Mouse (Mus musculus): ENCODE measurements around the gene Jun. TPM values are rescaled to one million over a fixed set of nuclear protein-coding genes. Genes with fewer than 3 reads are reported as not detected.

Gene Jun
- total RNA-seq, 1 experiment = 16.6 TPM

DNA sequence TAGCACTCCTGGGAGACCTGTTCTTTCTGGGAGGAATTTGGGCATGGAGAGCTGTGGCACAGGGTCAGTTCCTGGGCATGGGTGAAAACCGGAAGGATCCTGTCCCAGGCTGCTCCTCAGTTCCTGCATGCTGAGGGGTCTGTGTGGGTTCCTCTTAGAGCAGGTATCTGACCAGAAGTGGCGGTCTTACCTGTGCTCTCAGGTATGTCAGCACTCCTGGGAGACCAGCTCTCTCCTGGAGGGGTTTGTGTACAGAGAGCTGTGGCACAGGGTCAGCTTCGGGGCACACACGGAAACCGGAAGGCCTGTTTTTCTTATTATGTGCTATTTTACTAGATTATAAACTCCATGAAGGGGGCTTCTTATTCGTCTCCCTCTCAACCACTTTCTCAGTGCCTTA, 7.3 kb downstream of the Jun start:
- TF ChIP-seq MAFK (IDR thresholded peaks at IDR 0.05; ENCODE audit: insufficient read depth, low read depth, low read length) (no peak), HCFC1 (IDR thresholded peaks at IDR 0.05; ENCODE audit: borderline replicate concordance, insufficient read depth, low read length) (no peak), CHD2 (IDR thresholded peaks at IDR 0.05; ENCODE audit: low read depth, low read length) (no peak)
- Histone ChIP-seq H3K9me3 (ENCODE audit: control insufficient read depth, insufficient read depth, low read depth, low read length) (no peaks in the 10 kb centered on the region), H3K9ac (ENCODE audit: insufficient read depth, low read depth, low read length, poor library complexity, severe bottlenecking) (no peak overlapping the region), H3K36me3 (ENCODE audit: control insufficient read depth, insufficient read depth, low read length, poor library complexity, severe bottlenecking) (no peaks in the 10 kb centered on the region), H3K4me3 (ENCODE audit: insufficient read depth in 1 of 2, low read depth in 1 of 2, low read length in 2 of 2, poor library complexity in 1 of 2, severe bottlenecking in 1 of 2) (no peak overlapping the region), H3K27ac (ENCODE audit: insufficient read depth, low read depth, low read length, poor library complexity, severe bottlenecking) (0 out of 2 replicates have a peak overlapping the region, but pooled peaks have one; percentile 36), H3K4me1 (ENCODE audit: control insufficient read depth in 2 of 2, insufficient read depth in 2 of 2, low read length in 2 of 2, poor library complexity in 1 of 2) (no peaks in the 10 kb centered on the region)
- in situ Hi-C loops (cut with MboI; ENCODE audit: low sequenced_read_pairs in 2 of 2, unreplicated experiment in 2 of 2) = no loop called here
- DNase-seq (ENCODE audit: low read depth, low spot score) = no peak

DNA sequence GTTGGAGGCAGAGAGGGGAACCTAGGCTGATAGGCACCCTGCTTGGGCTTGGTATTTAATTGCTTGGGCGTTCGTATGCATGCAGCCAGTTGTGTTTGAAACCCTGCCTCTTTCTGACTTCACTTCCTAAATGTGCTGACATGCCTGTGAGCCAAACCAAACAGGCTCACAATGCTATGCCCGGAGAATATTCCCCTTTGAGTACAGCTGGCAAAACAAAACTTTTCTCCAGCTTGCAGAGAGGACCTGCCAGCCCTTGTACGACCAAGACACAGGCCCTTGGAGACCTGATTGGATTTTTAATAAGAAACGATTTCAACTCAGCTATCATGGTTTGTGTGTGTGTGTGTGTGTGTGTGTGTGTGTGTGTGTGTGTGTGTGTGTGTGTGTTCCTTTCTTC, 14.0 kb downstream of the Jun start:
- Histone ChIP-seq H3K9me3 (ENCODE audit: control insufficient read depth, insufficient read depth, low read depth, low read length) (no peaks in the 10 kb centered on the region), H3K27ac (ENCODE audit: insufficient read depth, low read depth, low read length, poor library complexity, severe bottlenecking) (no peak overlapping the region), H3K9ac (ENCODE audit: insufficient read depth, low read depth, low read length, poor library complexity, severe bottlenecking) (no peak overlapping the region), H3K4me1 (ENCODE audit: control insufficient read depth in 2 of 2, insufficient read depth in 2 of 2, low read length in 2 of 2, poor library complexity in 1 of 2) (no peaks in the 10 kb centered on the region), H3K4me3 (ENCODE audit: insufficient read depth in 1 of 2, low read depth in 1 of 2, low read length in 2 of 2, poor library complexity in 1 of 2, severe bottlenecking in 1 of 2) (no peak overlapping the region), H3K36me3 (ENCODE audit: control insufficient read depth, insufficient read depth, low read length, poor library complexity, severe bottlenecking) (no peaks in the 10 kb centered on the region)
- in situ Hi-C loops (cut with MboI; ENCODE audit: low sequenced_read_pairs in 2 of 2, unreplicated experiment in 2 of 2) = no loop called here
- TF ChIP-seq MAFK (IDR thresholded peaks at IDR 0.05; ENCODE audit: insufficient read depth, low read depth, low read length) = no peak
- no peak for DNase-seq (ENCODE audit: low read depth, low spot score)

DNA sequence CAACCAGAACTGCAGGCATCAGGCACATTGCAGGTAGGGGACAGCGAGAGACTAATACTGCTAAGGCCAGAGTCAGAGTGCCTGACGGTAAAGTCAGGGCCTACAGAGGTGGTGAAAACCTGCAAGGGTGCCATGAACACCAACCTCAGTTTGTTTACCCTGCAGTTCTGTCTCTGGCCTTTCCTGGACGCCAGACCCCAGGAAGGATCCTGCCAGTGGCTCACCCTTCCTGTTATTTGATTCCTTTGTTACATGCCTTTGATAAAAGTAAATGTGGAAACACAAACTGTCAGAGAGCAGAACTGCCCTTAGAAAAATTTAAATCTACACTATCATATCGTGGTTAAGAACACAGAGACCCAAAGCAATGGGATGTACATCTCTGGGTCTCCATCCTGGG, 20.9 kb downstream of the Jun start:
- Histone ChIP-seq H3K36me3 (ENCODE audit: control insufficient read depth, insufficient read depth, low read length, poor library complexity, severe bottlenecking) (no peaks in the 10 kb centered on the region), H3K27ac (ENCODE audit: insufficient read depth, low read depth, low read length, poor library complexity, severe bottlenecking) (no peak overlapping the region), H3K4me1 (ENCODE audit: control insufficient read depth in 2 of 2, insufficient read depth in 2 of 2, low read length in 2 of 2, poor library complexity in 1 of 2) (no peaks in the 10 kb centered on the region), H3K9me3 (ENCODE audit: control insufficient read depth, insufficient read depth, low read depth, low read length) (no peaks in the 10 kb centered on the region), H3K9ac (ENCODE audit: insufficient read depth, low read depth, low read length, poor library complexity, severe bottlenecking) (no peak overlapping the region), H3K4me3 (ENCODE audit: insufficient read depth in 1 of 2, low read depth in 1 of 2, low read length in 2 of 2, poor library complexity in 1 of 2, severe bottlenecking in 1 of 2) (no peak overlapping the region)
- in situ Hi-C loops (cut with MboI; ENCODE audit: low sequenced_read_pairs in 2 of 2, unreplicated experiment in 2 of 2) = no loop called here
- no peak for TF ChIP-seq MAFK (IDR thresholded peaks at IDR 0.05; ENCODE audit: insufficient read depth, low read depth, low read length)
- no peak for TF ChIP-seq HCFC1 (IDR thresholded peaks at IDR 0.05; ENCODE audit: borderline replicate concordance, insufficient read depth, low read length)
- no peak for TF ChIP-seq CHD2 (IDR thresholded peaks at IDR 0.05; ENCODE audit: low read depth, low read length)
- TF ChIP-seq ZC3H11A (IDR thresholded peaks at IDR 0.05; ENCODE audit: borderline replicate concordance, low read depth, low read length) = no peak
- TF ChIP-seq ZNF384 (IDR thresholded peaks at IDR 0.05; ENCODE audit: low read depth, low read length) = no peak
- DNase-seq (ENCODE audit: low read depth, low spot score) = no peak

- Histone ChIP-seq H3K36me3 (ENCODE audit: control insufficient read depth, insufficient read depth, low read length, poor library complexity, severe bottlenecking) (no peaks in the 10 kb centered on the region), H3K4me3 (ENCODE audit: insufficient read depth in 1 of 2, low read depth in 1 of 2, low read length in 2 of 2, poor library complexity in 1 of 2, severe bottlenecking in 1 of 2) (no peak overlapping the region), H3K4me1 (ENCODE audit: control insufficient read depth in 2 of 2, insufficient read depth in 2 of 2, low read length in 2 of 2, poor library complexity in 1 of 2) (no peaks in the 10 kb centered on the region), H3K27ac (ENCODE audit: insufficient read depth, low read depth, low read length, poor library complexity, severe bottlenecking) (no peak overlapping the region), H3K9me3 (ENCODE audit: control insufficient read depth, insufficient read depth, low read depth, low read length) (no peaks in the 10 kb centered on the region), H3K9ac (ENCODE audit: insufficient read depth, low read depth, low read length, poor library complexity, severe bottlenecking) (no peak overlapping the region)
- no peak for TF ChIP-seq MAFK (IDR thresholded peaks at IDR 0.05; ENCODE audit: insufficient read depth, low read depth, low read length)
- TF ChIP-seq ZC3H11A (IDR thresholded peaks at IDR 0.05; ENCODE audit: borderline replicate concordance, low read depth, low read length) = no peak
- no peak for TF ChIP-seq HCFC1 (IDR thresholded peaks at IDR 0.05; ENCODE audit: borderline replicate concordance, insufficient read depth, low read length)
- TF ChIP-seq CHD2 (IDR thresholded peaks at IDR 0.05; ENCODE audit: low read depth, low read length) = no peak
- TF ChIP-seq ZNF384 (IDR thresholded peaks at IDR 0.05; ENCODE audit: low read depth, low read length) = no peak
- in situ Hi-C loops (cut with MboI; ENCODE audit: low sequenced_read_pairs in 2 of 2, unreplicated experiment in 2 of 2) = no loop called here
- no peak for DNase-seq (ENCODE audit: low read depth, low spot score)
Measured at GRCm38 (mm10) chr4:95025847-95026600, 26.0 kb downstream of the Jun start.

Data from ES-E14 (cell line).